Mouse (Mus musculus): ENCODE measurements around the gene Tnfaip8l1. TPM values are rescaled to one million over a fixed set of nuclear protein-coding genes. Genes with fewer than 3 reads are reported as not detected.

Gene Tnfaip8l1
- total RNA-seq, 2 experiments from 2014 or later, result 1.3 to 1.5 TPM

GRCm38 (mm10) chr17:56175416-56175815 is 13.1 kb downstream of the Tnfaip8l1 start:
- no peak for DNase-seq

DNA sequence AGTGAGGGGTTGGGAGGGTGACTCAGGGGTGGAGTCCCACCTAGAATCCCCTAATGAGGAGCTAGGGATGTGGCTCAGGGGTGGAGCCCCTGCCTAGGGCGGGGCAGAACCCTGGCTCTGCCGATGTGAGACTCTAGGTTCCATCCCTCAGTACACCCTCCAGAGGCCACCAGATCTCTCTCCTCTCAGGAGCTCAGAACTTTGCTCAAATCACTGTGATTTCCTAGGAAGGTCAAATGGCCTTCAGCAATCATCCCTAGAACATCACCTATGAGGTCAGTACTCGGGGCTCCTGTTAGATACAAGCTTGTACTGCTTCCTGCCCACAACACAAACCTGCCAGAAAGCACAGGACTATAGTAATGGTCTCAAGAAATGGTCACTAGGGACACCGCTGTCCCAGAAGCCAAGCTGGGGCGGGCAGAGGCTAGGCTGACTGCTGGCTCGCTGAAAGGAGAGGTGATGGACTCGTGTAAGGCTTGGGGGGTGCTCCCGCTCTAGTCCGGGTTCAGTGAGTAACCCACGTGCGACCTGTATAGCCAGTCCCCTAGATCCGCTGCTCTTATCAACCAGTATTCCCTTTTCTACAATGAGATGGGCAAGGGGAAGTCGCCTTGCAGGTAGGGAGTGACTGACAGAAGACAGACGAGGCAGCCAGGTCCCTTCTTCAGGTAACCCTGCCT is 20.8 kb downstream of the Tnfaip8l1 start:
- DNase-seq, result no peak

- DNase-seq, result peak; percentile 97 to 98
These were observed 21.4 kb downstream of the Tnfaip8l1 start, which contains the start of gene Mydgf for GRCm38 (mm10) chr17:56183658-56184103. Mydgf (minus strand) TSS chr17:56183920.

DNA sequence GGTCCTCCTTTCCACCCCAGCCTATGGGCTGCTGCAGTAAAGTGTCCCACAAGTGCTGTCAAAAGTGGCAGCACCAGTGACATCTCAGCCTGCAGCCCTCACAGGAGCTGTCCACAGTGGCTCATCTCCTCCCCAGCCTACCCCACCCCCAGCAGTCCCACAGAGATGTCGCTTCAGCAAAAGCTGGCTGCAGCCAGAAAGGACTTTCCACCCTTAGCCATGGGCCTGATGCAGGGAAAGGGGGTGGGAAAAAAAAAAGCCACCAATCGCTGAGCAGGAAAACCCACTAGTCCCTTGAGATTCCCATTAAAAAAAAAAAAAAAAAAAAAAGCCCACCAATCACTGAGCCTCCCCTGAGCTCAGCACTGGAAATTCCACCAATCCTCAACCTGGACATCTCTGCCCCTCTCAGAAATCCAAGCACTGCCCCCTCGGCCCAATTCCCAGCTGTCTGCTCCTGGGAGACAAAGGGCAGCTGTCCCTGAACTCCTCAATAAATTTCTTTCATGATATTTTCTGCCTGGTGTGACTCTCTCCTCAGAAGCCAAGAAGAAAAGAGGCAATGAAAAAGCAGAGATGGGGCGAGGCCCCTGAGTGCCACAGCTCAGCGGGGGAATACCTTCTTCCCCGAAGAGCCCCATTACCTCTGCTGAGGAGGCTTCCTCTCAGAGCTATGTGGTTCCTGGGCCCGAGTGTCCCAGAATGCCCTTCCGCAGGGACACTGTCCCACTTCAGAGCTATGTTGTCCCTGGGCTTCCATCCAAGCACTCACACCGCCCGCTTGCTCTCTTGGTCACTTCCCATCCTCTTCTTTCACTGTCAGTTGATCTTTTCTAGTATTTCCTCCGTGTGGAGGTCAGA is 23.2 kb downstream of the Tnfaip8l1 start:
- peak; percentile 83 to 85 for DNase-seq

GRCm38 (mm10) chr17:56191266-56191665 is 29.0 kb downstream of the Tnfaip8l1 start:
- no peak for DNase-seq

DNA sequence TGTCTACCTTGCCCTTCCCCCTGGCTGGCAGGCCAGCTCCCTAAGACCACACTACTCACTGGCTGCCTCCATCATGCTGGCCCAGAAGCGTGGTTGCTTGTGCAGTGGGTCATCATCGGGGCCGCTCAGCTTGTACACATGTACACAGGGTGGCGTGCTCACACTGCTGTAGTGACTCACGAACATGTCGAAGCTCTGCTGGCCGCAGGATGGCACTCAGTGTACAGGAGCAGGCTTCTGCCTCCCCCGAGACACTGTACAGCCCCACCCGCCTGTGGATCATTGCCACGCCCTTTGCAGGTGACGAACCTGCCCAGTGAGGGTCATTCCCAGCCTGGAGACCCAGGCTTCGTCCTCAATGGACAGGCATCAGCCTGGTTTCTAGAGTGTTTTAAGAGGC is 32.1 kb downstream of the Tnfaip8l1 start:
- no peak for DNase-seq

DNA sequence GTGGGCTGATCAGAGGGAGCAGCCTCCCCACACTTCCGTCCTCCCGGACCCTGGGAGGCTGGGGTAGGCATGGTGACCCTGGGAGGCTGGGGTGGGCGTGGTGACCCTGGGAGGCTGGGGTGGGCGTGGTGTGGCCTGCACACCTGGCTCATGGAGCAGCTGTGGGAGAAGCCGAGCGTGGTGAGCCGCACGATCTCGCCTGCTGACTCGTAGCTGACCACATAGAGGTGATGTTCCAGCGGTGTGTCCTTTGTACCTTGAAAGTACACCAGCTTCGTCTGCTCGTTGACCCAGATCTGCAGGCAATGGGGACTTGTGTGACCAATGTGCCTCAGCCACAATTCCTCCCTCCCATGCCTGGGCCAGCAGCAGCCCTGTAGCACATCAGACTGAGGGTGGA is 32.5 kb downstream of the Tnfaip8l1 start:
- DNase-seq, result no peak

DNA sequence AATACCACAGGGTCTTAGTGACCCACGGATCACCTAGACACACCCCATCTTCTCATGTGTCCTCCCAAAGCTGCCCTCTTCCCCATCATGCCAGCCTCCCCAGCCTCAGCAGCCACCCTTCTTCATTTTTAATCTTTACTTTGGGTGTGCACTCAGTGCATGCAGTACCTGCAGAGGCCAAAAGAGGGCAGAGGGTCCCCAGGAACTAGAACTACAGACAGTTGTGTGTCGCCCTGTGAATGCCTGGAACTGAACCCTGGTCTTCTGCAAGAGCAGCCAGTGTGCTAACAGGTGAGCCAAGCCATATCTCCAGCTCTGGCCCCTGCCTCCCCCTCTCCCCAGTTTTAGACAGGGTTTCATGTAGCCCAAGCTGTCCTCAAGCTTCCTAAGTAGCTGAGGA is 34.6 kb downstream of the Tnfaip8l1 start:
- DNase-seq, result no peak

DNA sequence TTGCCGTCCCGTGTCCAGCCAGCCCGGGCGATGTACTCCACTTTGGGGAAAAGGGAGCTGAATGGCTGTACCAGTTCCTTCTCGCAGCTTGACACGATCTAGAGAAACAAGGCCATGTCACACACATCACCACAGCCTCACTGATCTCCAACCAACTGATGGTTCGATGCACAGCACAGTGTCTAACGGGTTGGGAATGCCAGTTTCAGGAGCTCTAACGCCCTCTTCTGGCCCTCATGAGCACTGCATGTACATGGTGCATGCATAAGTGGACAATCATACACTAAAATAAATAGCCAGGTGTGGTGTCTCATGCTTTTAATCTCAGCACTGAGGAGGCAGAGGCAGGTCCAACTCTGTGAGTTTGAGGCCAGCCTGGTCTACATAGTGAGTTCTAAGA is 38.3 kb downstream of the Tnfaip8l1 start:
- DNase-seq, result no peak

GRCm38 (mm10) chr17:56201642-56202041 is 39.4 kb downstream of the Tnfaip8l1 start:
- DNase-seq, result no peak

DNA sequence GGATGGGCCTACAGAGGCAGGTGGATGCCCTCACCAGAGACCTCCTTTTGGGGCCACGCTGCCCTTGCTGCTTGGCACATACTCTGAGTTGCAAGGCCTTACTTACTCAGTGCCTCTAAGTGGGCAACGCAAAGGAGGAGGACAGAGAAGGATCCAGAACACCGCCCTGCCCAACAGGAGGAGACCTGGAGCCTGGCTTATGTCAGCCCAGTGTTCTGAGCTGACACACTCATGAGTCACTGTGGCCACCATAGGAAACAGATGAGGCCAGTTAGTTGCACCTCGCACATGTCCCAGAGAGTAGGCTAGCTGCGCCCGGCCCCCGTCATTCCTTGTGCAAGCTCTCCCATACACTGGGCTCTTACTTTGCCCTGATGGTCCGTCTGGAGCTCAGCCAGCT is 40.2 kb downstream of the Tnfaip8l1 start:
- DNase-seq, result no peak

- no peak for DNase-seq
These were observed 41.5 kb downstream of the Tnfaip8l1 start for GRCm38 (mm10) chr17:56203729-56204128.

DNA sequence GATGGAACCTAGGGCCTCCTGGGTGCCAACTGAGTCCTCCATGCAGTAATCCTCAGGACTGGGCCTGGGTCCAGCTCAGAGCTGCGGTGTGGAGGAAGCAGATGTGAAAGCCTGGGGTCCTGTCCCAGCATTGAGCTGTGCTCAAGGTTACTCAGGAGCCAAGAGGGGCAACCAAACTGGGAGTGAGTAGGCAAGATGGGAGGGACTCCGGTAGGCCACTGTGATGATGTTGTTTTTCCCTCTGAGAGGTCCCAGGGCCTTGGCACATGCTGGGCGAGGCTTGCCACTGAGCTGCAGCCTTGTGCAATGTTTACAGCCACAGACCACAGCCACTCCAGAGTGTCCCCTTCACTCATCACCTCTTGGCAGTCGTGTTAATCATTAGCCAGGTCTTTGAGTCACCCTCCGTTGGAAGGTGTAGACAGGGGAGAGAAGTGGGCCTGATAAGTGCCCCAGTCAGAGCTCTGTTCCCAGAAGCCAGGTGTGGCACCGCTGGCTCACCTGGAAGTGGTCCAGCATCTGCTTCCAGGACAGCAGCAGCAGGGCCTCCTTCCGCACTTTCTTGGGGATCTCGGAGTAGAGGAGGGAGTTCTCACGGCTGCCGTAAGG is 44.1 kb downstream of the Tnfaip8l1 start:
- no peak for DNase-seq

DNA sequence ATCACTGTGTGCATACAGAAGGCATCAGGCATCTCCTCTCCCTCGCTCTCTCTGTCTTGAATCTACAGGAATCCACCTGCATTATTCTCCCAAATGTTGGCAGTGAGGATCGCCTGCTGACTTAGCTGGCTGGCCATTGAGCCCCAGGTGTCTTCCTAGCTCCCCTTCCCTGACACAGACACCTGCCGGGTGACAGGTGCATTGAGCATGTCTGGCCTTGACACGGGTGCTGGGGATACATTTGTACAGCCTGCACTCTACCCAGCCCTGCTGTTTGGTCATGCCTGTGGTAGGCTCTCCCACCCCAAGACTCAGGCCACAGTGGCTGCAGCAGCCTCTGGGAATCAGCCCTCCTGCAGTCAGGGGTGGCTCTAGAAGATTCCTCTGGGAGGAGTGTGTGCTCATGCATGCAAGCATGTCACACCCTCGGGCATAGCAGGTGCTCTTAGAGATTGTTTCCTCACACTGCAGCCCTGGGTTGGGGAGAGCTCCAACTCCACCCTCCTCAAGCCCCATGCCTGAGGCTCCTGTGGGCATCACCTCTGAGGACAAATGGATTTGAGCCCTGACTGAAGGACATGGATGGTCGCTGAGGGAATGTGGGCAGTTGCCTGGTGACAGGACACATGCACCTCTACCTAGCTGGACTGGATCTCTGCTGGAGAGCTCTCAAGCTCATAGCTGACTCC is 44.9 kb downstream of the Tnfaip8l1 start:
- DNase-seq, result peak in 1 of 2 experiments; percentile 1

DNA sequence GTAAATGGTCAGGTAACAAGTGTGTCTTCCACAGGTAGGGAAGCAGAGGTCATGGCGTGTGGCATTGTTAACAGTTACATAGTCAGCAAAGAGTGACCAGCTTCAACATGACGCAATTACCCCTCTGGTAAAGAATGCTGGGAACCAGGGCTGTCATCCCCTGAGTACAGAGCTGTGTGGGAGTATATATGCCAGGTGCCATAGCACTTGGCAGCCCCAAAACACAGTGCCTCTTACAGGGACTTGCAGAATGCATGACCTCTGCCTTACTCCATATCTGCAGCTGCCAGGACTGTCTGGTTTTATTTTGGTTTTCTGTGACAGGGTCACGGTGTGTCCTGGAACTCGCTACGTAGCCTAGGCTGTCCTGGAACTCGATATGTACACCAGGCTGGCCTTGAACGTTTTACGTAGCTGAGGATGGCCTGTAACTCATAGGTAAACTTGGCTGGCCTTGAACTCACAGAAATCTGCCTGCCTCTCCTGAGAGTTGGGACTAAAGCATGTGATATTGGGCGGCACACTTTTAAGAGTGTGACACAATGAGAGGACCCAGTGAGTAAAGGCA is 45.8 kb downstream of the Tnfaip8l1 start:
- peak in 1 of 2 experiments; percentile 14 for DNase-seq

GRCm38 (mm10) chr17:56208821-56209220 is 46.5 kb downstream of the Tnfaip8l1 start:
- DNase-seq, result peak in 1 of 2 experiments; percentile 67

- peak; percentile 43 to 81 for DNase-seq
These were observed 48.8 kb downstream of the Tnfaip8l1 start for GRCm38 (mm10) chr17:56211090-56211489.

DNA sequence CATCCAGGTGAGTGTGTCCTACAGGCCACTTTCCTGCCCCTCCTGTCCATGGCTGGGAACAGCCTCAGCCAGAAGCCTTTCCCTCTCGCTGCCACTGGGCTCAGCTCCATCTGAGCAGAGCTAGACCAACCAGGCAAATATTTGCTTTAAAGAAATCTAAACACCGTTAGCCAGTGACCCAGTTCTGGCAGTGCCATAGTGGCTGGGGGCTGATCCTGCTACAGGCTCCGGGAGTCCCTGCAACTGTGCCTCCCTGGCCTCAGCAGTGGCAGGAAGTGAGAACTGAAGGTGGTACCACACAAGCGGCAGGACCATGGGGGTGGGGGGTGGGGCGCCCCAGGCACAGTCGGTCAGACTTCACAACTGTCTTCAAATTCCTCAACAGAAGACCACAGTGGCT is 50.4 kb downstream of the Tnfaip8l1 start:
- DNase-seq, result no peak

- DNase-seq, result no peak
These were observed 52.0 kb downstream of the Tnfaip8l1 start for GRCm38 (mm10) chr17:56214229-56214628.

DNA sequence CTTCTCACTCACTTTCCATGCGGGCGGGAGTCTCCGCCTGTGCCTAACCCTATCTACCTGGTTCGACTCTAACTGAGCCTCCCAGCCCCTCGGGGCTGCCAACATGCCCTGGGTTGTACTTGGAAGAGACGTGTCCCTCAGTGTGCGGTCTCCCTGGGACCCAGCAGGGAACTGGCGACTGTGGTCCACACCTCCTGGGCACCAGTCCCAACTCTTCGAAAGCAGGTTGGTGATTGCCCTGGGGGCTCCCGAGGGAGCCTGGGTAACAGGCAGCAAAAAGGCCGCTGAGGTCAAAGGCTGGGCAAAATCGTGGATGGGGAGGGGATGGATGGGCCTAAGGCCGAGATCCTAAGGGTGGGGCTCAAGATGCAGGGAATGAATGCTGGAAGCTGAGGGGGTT is 55.4 kb downstream of the Tnfaip8l1 start:
- no peak for DNase-seq

GRCm38 (mm10) chr17:56218377-56219191 is 56.3 kb downstream of the Tnfaip8l1 start, which contains the start of gene Dpp9:
Dpp9 (minus strand) TSS chr17:56218905.
- DNase-seq, result peak; percentile 91 to 97
